Mouse (Mus musculus) kidney, adult 2 months (tissue): ENCODE results near the gene Zbtb5. TPM values are rescaled to one million over a fixed set of nuclear protein-coding genes. Genes with fewer than 3 reads are reported as not detected.
A peak's percentile ranks its signal among the peaks of the same experiment; 100 is the strongest.

Experiments
- DNase-seq: peaks from one replicate; pipeline ENCODE4 v3.0.0; 2021
- H3K27ac ChIP-seq: fragments of 200-500 bp; 2 replicates; pipeline ENCODE4 v1.5.1; 2012; ENCODE audit warnings: low read depth, low read length, control low read depth, inconsistent platforms; ENCODE audit not compliant: insufficient read depth
- H3K27me3 ChIP-seq: fragments of 200-500 bp; replicated peaks from 2 replicates; pipeline ENCODE4 v1.6.1; 2012; ENCODE audit warnings: mild to moderate bottlenecking, moderate library complexity, low read length, inconsistent platforms; ENCODE audit not compliant: control insufficient read depth, insufficient read depth
- H3K36me3 ChIP-seq: fragments of 200-500 bp; 2 replicates; pipeline ENCODE4 v1.6.1; 2012; ENCODE audit warnings: mild to moderate bottlenecking, moderate library complexity, low read length, inconsistent platforms; ENCODE audit not compliant: control insufficient read depth, insufficient read depth
- H3K4me1 ChIP-seq: fragments of 200-500 bp; 2 replicates; pipeline ENCODE4 v1.6.1; 2011; ENCODE audit warnings: low read length; ENCODE audit not compliant: control insufficient read depth, insufficient read depth
- H3K4me3 ChIP-seq: fragments of 200-500 bp; 2 replicates; pipeline ENCODE4 v1.5.1; 2011; ENCODE audit warnings: mild to moderate bottlenecking, low read depth, low read length, control low read depth; ENCODE audit not compliant: insufficient read depth
- CTCF ChIP-seq: fragments of 200-500 bp; conservative IDR thresholded peaks from 2 replicates; pipeline ENCODE4 v1.5.1; 2011; ENCODE audit warnings: low read depth, mild to moderate bottlenecking, control low read depth, low read length, moderate library complexity, mixed read lengths; ENCODE audit not compliant: insufficient read depth, insufficient read length
- POLR2A ChIP-seq: fragments of 200-500 bp; IDR thresholded peaks from one replicate; pipeline ENCODE4 v1.6.1; 2011; ENCODE audit warnings: low read depth, low read length, control low read depth
- WGBS: fragments of 180-500 bp; shearing (Covaris S2); methylation state at CpG from one replicate; pipeline ENCODE4 v1.1.7; 2018; 5-methylcytosine and 5-hydroxymethylcytosine counted together
- polyA plus RNA-seq: library from polyadenylated mRNA; depleted of rRNA; stranded (reverse); fragments of >200 nt; gene quantifications from 2 replicates; pipeline ENCODE4 v1.2.3, GENCODE M21; 2012

Zbtb5 gene
- polyA plus RNA-seq, 1 experiment, result 11.8 TPM

DNA sequence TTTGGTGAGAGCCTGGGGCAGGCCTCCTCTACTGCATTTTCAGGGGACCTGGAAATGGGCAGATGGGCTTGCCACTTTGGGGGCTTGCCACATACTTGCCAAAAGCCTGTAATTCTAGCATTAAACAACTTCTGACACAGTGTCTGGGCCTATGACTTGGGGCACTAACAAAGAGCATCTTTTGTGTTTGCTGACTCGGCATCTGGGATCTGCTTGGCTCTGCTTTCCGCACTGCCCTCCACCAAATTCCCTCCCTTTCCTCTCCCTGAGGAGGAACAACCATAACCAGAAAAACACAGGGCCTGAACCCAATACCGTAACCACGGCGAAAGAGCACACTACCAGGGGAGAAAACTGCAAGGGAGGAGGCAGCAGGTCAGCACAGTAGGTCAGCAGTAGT is 21.7 kb downstream of the Zbtb5 start:
- H3K36me3 ChIP-seq, result no peaks in the 10 kb centered on the region; the same call in 1 of the 2 replicates

GRCm38 (mm10) chr4:44983131-44983740 is 29.0 kb downstream of the Zbtb5 start:
- WGBS, result 59% methylated on average over 10 of the region's 10 CpGs
- Histone ChIP-seq H3K4me1 (peaks cover 28% of the 10 kb centered on the region), H3K27me3 (no peaks in the 10 kb centered on the region), H3K27ac (no peak overlapping the region; the same call in 1 of the 2 replicates), H3K4me3 (peak overlapping the region; percentile 92), H3K36me3 (no peaks in the 10 kb centered on the region)
- no peak for TF ChIP-seq POLR2A
- TF ChIP-seq CTCF, result no peak
- DNase-seq, result peak; percentile 49

More for the DNA sequence above, 21.7 kb downstream of the Zbtb5 start:
- TF ChIP-seq POLR2A (no peak), CTCF (no peak)
- no peaks in the 10 kb centered on the region for H3K27me3 ChIP-seq
- H3K27ac ChIP-seq, result no peak overlapping the region
- no peak overlapping the region for H3K4me3 ChIP-seq
- no peak for DNase-seq
- H3K4me1 ChIP-seq, result no peaks in the 10 kb centered on the region
- WGBS, result 83% methylated on average over 5 of the region's 5 CpGs

GRCm38 (mm10) chr4:44982440-44983130 is 29.6 kb downstream of the Zbtb5 start:
- Histone ChIP-seq H3K36me3 (no peaks in the 10 kb centered on the region), H3K4me1 (peaks cover 28% of the 10 kb centered on the region), H3K27ac (peak overlapping the region; percentile 99), H3K4me3 (peak overlapping the region; percentile 92), H3K27me3 (no peaks in the 10 kb centered on the region)
- TF ChIP-seq POLR2A (no peak), CTCF (no peak)
- peak; percentile 55 for DNase-seq
- WGBS, result 61% methylated on average over 11 of the region's 11 CpGs

DNA sequence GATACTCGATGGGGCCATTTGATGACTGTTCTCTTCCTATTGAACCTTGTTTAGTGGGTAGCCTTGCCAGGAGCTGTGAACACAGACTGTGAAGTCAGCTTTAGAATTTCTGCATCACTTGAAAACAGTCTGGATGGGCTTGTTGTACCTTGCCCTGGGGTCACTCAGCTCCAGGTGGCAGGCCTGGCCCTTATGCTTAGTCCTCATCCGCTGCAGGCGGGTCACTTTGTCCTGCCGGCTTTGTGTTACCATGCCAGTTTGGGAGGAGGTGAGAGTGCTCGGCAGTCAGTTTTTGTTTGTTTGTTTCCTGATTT is 30.3 kb downstream of the Zbtb5 start:
- WGBS, result 14% methylated on average over 5 of the region's 5 CpGs
- Histone ChIP-seq H3K36me3 (no peaks in the 10 kb centered on the region), H3K27me3 (no peaks in the 10 kb centered on the region), H3K4me3 (peak overlapping the region; percentile 92), H3K4me1 (peaks cover 28% of the 10 kb centered on the region), H3K27ac (peak overlapping the region; percentile 99)
- TF ChIP-seq CTCF, result no peak
- peak; percentile 82 for DNase-seq

DNA sequence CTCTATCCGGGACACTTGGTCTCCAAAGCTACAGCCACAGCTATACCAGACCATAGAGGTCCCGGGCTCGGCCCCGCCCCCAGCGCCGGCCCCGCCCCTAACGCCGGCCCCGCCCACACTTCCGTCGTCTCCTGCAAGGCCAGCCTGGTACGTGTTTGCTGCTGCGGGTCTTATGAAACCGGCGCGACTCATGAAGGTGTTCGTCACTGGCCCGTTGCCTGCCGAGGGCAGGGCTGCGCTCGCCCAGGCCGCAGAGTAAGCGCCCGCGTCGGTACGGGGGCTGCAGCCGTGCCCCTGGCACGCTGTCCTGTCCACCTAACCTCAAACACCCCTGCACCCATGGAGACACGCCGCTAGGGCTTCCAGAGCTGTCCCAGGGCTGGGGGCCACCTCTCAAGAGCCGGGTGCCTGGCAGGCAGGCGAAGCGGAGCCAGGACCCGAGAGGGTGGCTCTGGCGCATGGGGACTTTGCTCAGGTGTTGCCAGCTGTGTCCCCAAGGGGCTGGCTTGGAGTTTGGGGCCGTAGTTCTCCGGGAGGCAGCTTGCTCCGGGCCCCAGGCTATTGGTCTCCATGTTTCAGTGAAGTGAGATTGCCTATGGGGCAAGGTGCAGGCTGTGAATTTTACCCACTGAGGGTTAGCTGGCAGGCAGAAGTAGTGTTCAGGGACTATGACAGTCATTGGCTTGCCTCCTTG is 30.8 kb downstream of the Zbtb5 start, which contains the start of gene Grhpr:
Grhpr (plus strand) TSS at position 116 of the 694 bp plus-strand sequence.
- DNase-seq, result peak; percentile 93
- no peak; the same call in 1 of the 2 replicates for TF ChIP-seq CTCF
- TF ChIP-seq POLR2A, result peak; percentile 81
- WGBS, result under 1% methylated on average over 40 of the region's 40 CpGs
- Histone ChIP-seq H3K27ac (peak within 1 kb of the TSS; percentile 99), H3K36me3 (no peaks in the 10 kb centered on the region), H3K27me3 (no peaks in the 10 kb centered on the region), H3K4me1 (peaks cover 28% of the 10 kb centered on the region), H3K4me3 (peak within 1 kb of the TSS; percentile 92)

DNA sequence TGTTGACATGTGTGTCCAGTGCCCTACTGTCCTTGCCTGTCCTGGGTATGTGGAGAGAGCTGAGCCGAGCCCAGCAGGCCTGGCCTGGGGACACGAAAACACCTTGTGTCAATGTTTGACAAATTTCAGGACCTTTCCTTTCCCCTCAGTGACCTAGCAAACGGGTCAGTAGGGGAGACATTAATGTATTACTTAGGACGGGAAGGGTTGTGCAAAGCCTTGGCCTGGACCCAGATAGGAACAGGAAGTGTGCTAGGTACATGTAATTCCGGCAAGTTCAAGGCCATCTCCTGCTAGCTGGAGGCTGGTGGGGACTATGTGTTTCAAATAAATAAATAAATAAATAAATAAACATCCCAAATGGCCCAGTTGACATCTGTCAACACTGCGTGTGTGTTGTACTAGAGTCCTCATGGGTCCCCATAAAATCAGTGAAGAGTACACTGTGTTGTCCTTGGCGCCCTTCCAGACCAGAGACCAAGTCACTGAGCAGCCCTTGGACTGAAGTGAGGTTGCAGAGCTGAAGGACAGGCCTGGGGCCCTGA is 32.3 kb downstream of the Zbtb5 start:
- H3K27ac ChIP-seq, result peak overlapping the region; percentile 91
- H3K4me1 ChIP-seq, result peaks cover 28% of the 10 kb centered on the region
- TF ChIP-seq POLR2A, result no peak
- no peak for TF ChIP-seq CTCF
- no peak overlapping the region for H3K4me3 ChIP-seq
- peak; percentile 84 for DNase-seq
- H3K36me3 ChIP-seq, result no peaks in the 10 kb centered on the region
- H3K27me3 ChIP-seq, result no peaks in the 10 kb centered on the region
- WGBS, result 29% methylated on average over 7 of the region's 7 CpGs

DNA sequence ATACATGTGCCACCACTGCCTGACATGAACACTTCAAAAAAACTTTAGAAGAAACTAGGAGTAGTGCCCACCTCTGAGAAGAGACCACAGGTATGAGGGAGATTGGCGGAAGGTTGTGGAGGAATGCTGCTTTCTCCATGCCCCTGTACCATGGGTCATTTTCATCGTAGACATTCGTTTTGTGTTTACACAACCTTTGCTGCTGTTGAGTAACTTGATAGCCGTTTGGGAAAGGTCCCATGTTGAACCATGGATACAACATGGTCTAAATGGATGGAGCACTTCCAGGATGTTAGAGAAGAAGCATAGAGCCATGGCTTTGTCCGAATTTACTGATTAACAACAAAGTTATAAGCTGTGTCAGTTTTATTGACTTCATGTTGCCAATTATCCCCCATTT is 34.0 kb downstream of the Zbtb5 start:
- Histone ChIP-seq H3K27me3 (no peaks in the 10 kb centered on the region), H3K27ac (no peak overlapping the region), H3K4me3 (no peak overlapping the region), H3K4me1 (peaks cover 24% of the 10 kb centered on the region), H3K36me3 (no peaks in the 10 kb centered on the region)
- no peak for DNase-seq
- WGBS, result 64% methylated on average over 5 of the region's 5 CpGs
- TF ChIP-seq CTCF, result no peak
- TF ChIP-seq POLR2A, result no peak
